15 mouse cellular contexts compared by ENCODE assay signal in the genomic region with DNA sequence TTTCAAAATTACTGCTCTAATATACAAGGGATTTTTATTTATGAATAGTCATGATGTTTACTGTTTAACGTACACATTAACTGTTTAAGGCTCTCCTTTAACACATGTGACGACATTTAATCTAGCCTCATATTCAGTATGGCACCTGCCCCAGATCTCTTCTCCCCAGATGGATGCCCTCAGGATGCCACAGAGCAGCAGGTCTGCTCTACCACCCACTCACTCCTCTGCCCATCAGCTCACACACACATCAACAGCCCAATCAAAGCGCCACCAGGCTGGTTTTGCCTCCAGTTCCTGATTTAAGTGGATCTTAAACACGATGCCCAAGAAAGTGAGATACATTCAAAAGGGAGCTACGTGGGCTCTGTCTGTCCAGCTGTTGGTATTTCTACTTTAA. TPM values are rescaled to one million over a fixed set of nuclear protein-coding genes. Genes with fewer than 3 reads are reported as not detected.
DNase-seq lines count a peak whose midpoint lies in the region; ATAC-seq lines count a peak whose summit lies in the region.
"Had no signal": no experiment of that assay in that cellular context is flagged by ENCODE, and none has a peak within 500 bp of the region (broad histone marks: within the 10 kb centered on the region; RNA-seq: fewer than 3 reads in every experiment).

No protein-coding gene starts in this region.

- ATAC-seq in lung, embryonic 16.5 days (ENCODE audit: low read depth), result no peak
- ATAC-seq: forebrain, embryonic 15.5 days had no signal

- no peak overlapping the region for H3K9ac ChIP-seq in lung, embryonic 16.5 days (ENCODE audit: low read length)
- H3K9ac ChIP-seq: embryonic facial prominence, embryonic 12.5 days; forebrain, embryonic 15.5 days; heart, embryonic 13.5 days; hindbrain, embryonic 15.5 days had no signal

- no peaks in the 10 kb centered on the region for H3K27me3 ChIP-seq in lung, embryonic 16.5 days (ENCODE audit: control insufficient read depth, insufficient read depth, low read depth, low read length)
- H3K27me3 ChIP-seq: embryonic facial prominence, embryonic 12.5 days; forebrain, embryonic 15.5 days; heart, embryonic 13.5 days; hindbrain, embryonic 15.5 days had no signal

- no peaks in the 10 kb centered on the region for H3K36me3 ChIP-seq in lung, embryonic 16.5 days (ENCODE audit: control insufficient read depth, insufficient read depth, low read length)
- H3K36me3 ChIP-seq: embryonic facial prominence, embryonic 12.5 days; heart, embryonic 13.5 days had no signal

- peak overlapping the region; percentile 40; the same call in 1 of the 2 replicates for H3K27ac ChIP-seq in lung, embryonic 16.5 days (ENCODE audit: low read length)
- H3K27ac ChIP-seq: forebrain, embryonic 15.5 days; heart, embryonic 13.5 days; hindbrain, embryonic 15.5 days had no signal

- peaks cover 50% of the 10 kb centered on the region for H3K4me1 ChIP-seq in lung, embryonic 16.5 days (replicated peaks; ENCODE audit: control insufficient read depth, insufficient read depth, low read length)

- no peak overlapping the region for H3K4me3 ChIP-seq in lung, embryonic 16.5 days (ENCODE audit: low read length)
- H3K4me3 ChIP-seq: embryonic facial prominence, embryonic 12.5 days; forebrain, embryonic 15.5 days; heart, embryonic 13.5 days; hindbrain, embryonic 15.5 days had no signal

- DNase-seq in cerebellum, adult 11-12 months, result peak; percentile 61
- DNase-seq in cerebellum, adult 8-10 months, result no peak
- DNase-seq in cerebellum, postnatal 25 days, result peak; percentile 45 to 60
- no peak for DNase-seq in cerebellum, postnatal 14 days
- no peak for DNase-seq in lung, postnatal 10 days
- DNase-seq in neural tube, embryonic 10.5 days (ENCODE audit: extremely low spot score, low spot score), result no peak
- DNase-seq: adrenal gland, postnatal 10 days; gastrocnemius, postnatal 36 days; heart, adult 11 months; heart, postnatal 36 days had no signal

- no peaks in the 10 kb centered on the region for H3K9me3 ChIP-seq in lung, embryonic 16.5 days (ENCODE audit: control insufficient read depth, low read length)
- H3K9me3 ChIP-seq: embryonic facial prominence, embryonic 12.5 days; forebrain, embryonic 15.5 days; heart, embryonic 13.5 days; hindbrain, embryonic 15.5 days had no signal

- WGBS in lung, embryonic 16.5 days, result 84% methylated on average over 5 of the region's 5 CpGs

- no peak overlapping the region for H3K4me2 ChIP-seq in lung, embryonic 16.5 days (ENCODE audit: low read depth, low read length)
- H3K4me2 ChIP-seq: embryonic facial prominence, embryonic 12.5 days; forebrain, embryonic 15.5 days; heart, embryonic 13.5 days; hindbrain, embryonic 15.5 days had no signal

RNA-seq across cellular contexts. Expression of a gene that starts 41.1 kb away (rescaled TPM):
- 8.9 and 9.5 TPM in 2 replicates for polyA plus RNA-seq in lung, embryonic 16.5 days (2015; fragmentation: Nextera tagmentation; extraction: Ambion mirVana)

Comparison
In these comparisons a context has a peak if more than half of its experiments do, and no peak if none do; other contexts are left out.
1. DNase-seq: peak in cerebellum, adult 11-12 months (single experiment) and cerebellum, postnatal 25 days (2 of 2); none in cerebellum, adult 8-10 months (single experiment), cerebellum, postnatal 14 days (0 of 2), lung, postnatal 10 days (single experiment) and neural tube, embryonic 10.5 days (single experiment).